Mouse (Mus musculus) MEL (cell line): Measurements from ENCODE around the gene Ly6g5c. TPM values are rescaled to one million over a fixed set of nuclear protein-coding genes. Genes with fewer than 3 reads are reported as not detected.

ENCODE experiments used
- DNase-seq: peaks from one replicate; pipeline ENCODE4 v3.0.0; 2011; ENCODE audit warnings: low read depth, low spot score
- H3K27ac ChIP-seq: 2 replicates; pipeline ENCODE4 v1.5.1; 2012; ENCODE audit warnings: low read depth, mild to moderate bottlenecking, control low read depth, low read length, moderate library complexity; ENCODE audit not compliant: control insufficient read depth
- H3K27me3 ChIP-seq, 2 experiments: fragments of 150-350 bp in 1 of 2; sonication (generic) in 1 of 2; 2 replicates each; pipeline ENCODE4 v1.6.1; 2012; ENCODE audit warnings: low read length in 2 of 2, mild to moderate bottlenecking in 2 of 2, improper control_type of control experiment in 1 of 2, moderate library complexity in 1 of 2; ENCODE audit not compliant: insufficient read depth in 2 of 2, control insufficient read depth in 1 of 2
- H3K36me3 ChIP-seq, 2 experiments: 2 replicates each; pipeline ENCODE4 v1.6.1; 2012 to 2014; ENCODE audit warnings: low read length in 2 of 2, improper control_type of control experiment in 1 of 2, inconsistent platforms in 1 of 2, mild to moderate bottlenecking in 1 of 2; ENCODE audit not compliant: insufficient read depth in 2 of 2, control insufficient read depth in 1 of 2
- H3K4me1 ChIP-seq, 2 experiments: fragments of 150-350 bp in 1 of 2; sonication (generic) in 1 of 2; 2 replicates each; pipeline ENCODE4 v1.6.1; 2012; ENCODE audit warnings: low read length in 2 of 2, improper control_type of control experiment in 1 of 2, mild to moderate bottlenecking in 1 of 2; ENCODE audit not compliant: insufficient read depth in 2 of 2, control insufficient read depth in 1 of 2
- H3K4me3 ChIP-seq, 2 experiments: fragments of 150-350 bp in 1 of 2; sonication (generic) in 1 of 2; 2 replicates each; pipeline ENCODE4 v1.5.1; 2012; ENCODE audit warnings: low read depth in 2 of 2, low read length in 2 of 2, mild to moderate bottlenecking in 2 of 2, moderate library complexity in 2 of 2, control low read depth in 1 of 2, improper control_type of control experiment in 1 of 2; ENCODE audit not compliant: control insufficient read depth in 1 of 2, insufficient read depth in 1 of 2
- H3K79me2 ChIP-seq: 2 replicates; pipeline ENCODE4 v1.6.1; 2012; ENCODE audit warnings: mild to moderate bottlenecking, low read length, moderate library complexity; ENCODE audit not compliant: control insufficient read depth, poor library complexity, insufficient read depth
- H3K9ac ChIP-seq: 2 replicates; pipeline ENCODE4 v1.6.1; 2012; ENCODE audit warnings: low read depth, mild to moderate bottlenecking, control low read depth, low read length, moderate library complexity; ENCODE audit not compliant: control insufficient read depth, poor library complexity, severe bottlenecking
- H3K9me3 ChIP-seq: fragments of 150-350 bp; sonication (generic); replicated peaks from 2 replicates; pipeline ENCODE4 v1.6.1; 2012; ENCODE audit warnings: mild to moderate bottlenecking, low read length, improper control_type of control experiment, moderate library complexity; ENCODE audit not compliant: insufficient read depth
- BHLHE40 ChIP-seq: IDR thresholded peaks from 2 replicates; pipeline ENCODE4 v1.6.1; 2012; ENCODE audit warnings: low read depth, mild to moderate bottlenecking, inconsistent platforms, low read length, improper control_type of control experiment, borderline replicate concordance
- CHD1 ChIP-seq: IDR thresholded peaks from 2 replicates; pipeline ENCODE4 v1.6.1; 2012; ENCODE audit warnings: low read depth, mild to moderate bottlenecking, inconsistent platforms, low read length, improper control_type of control experiment
- CTCF ChIP-seq, 3 experiments: IDR thresholded peaks in 2 of 3; conservative IDR thresholded peaks in 1 of 3; 2 replicates each; pipeline ENCODE4 v1.5.1; 2011 to 2012; ENCODE audit warnings: low read length in 3 of 3, low read depth in 2 of 3, mild to moderate bottlenecking in 2 of 3, improper control_type of control experiment in 1 of 3, inconsistent platforms in 1 of 3, mixed read lengths in 1 of 3, moderate library complexity in 1 of 3; ENCODE audit not compliant: control insufficient read depth in 1 of 3, insufficient read depth in 1 of 3, poor library complexity in 1 of 3, severe bottlenecking in 1 of 3
- E2F4 ChIP-seq: IDR thresholded peaks from 2 replicates; pipeline ENCODE4 v1.6.1; 2011; ENCODE audit warnings: low read depth, low read length, improper control_type of control experiment, borderline replicate concordance
- ELF1 ChIP-seq: IDR thresholded peaks from 2 replicates; pipeline ENCODE4 v1.6.1; 2014; ENCODE audit warnings: low read depth, mild to moderate bottlenecking, inconsistent platforms, low read length, improper control_type of control experiment, moderate library complexity
- EP300 ChIP-seq, 2 experiments: IDR thresholded peaks; 2 replicates each; pipeline ENCODE4 v1.6.1; 2011; ENCODE audit warnings: improper control_type of control experiment in 2 of 2, low read length in 2 of 2, low read depth in 1 of 2, mild to moderate bottlenecking in 1 of 2
- ETS1 ChIP-seq: IDR thresholded peaks from 2 replicates; pipeline ENCODE4 v1.6.1; 2012; ENCODE audit warnings: low read depth, mild to moderate bottlenecking, inconsistent platforms, low read length, improper control_type of control experiment, moderate library complexity
- GABPA ChIP-seq: IDR thresholded peaks from 2 replicates; pipeline ENCODE4 v1.6.1; 2012; ENCODE audit warnings: low read depth, mild to moderate bottlenecking, inconsistent platforms, low read length, improper control_type of control experiment, moderate library complexity
- GATA1 ChIP-seq: IDR thresholded peaks from 2 replicates; pipeline ENCODE4 v1.6.1; 2011; ENCODE audit warnings: low read depth, low read length, improper control_type of control experiment
- HCFC1 ChIP-seq: IDR thresholded peaks from 2 replicates; pipeline ENCODE4 v1.6.1; 2012; ENCODE audit warnings: low read depth, mild to moderate bottlenecking, inconsistent platforms, low read length, improper control_type of control experiment, moderate library complexity
- JUND ChIP-seq: IDR thresholded peaks from 2 replicates; pipeline ENCODE4 v1.6.1; 2011; ENCODE audit warnings: low read depth, mild to moderate bottlenecking, improper control_type of control experiment, low read length
- KAT2A ChIP-seq: conservative IDR thresholded peaks from 2 replicates; pipeline ENCODE4 v1.6.1; 2012; ENCODE audit warnings: low read depth, low read length, improper control_type of control experiment, inconsistent platforms
- MAFK ChIP-seq: IDR thresholded peaks from 2 replicates; pipeline ENCODE4 v1.6.1; 2011; ENCODE audit warnings: low read depth, mild to moderate bottlenecking, low read length, improper control_type of control experiment, borderline replicate concordance
- MAX ChIP-seq: IDR thresholded peaks from 2 replicates; pipeline ENCODE4 v1.6.1; 2011; ENCODE audit warnings: low read length, improper control_type of control experiment
- MAZ ChIP-seq: IDR thresholded peaks from 2 replicates; pipeline ENCODE4 v1.6.1; 2012; ENCODE audit warnings: low read depth, mild to moderate bottlenecking, inconsistent platforms, low read length, improper control_type of control experiment
- MEF2A ChIP-seq: IDR thresholded peaks from 2 replicates; pipeline ENCODE4 v1.6.1; 2014; ENCODE audit warnings: low read depth, mild to moderate bottlenecking, inconsistent platforms, low read length, improper control_type of control experiment; ENCODE audit not compliant: poor library complexity, insufficient replicate concordance, severe bottlenecking; ENCODE audit errors: extremely low read depth
- MXI1 ChIP-seq: IDR thresholded peaks from 2 replicates; pipeline ENCODE4 v1.6.1; 2011; ENCODE audit warnings: mild to moderate bottlenecking, low read depth, low read length, improper control_type of control experiment
- MYB ChIP-seq: IDR thresholded peaks from 2 replicates; pipeline ENCODE4 v1.6.1; 2011; ENCODE audit warnings: mild to moderate bottlenecking, low read depth, low read length, improper control_type of control experiment
- MYC ChIP-seq: IDR thresholded peaks from 2 replicates; pipeline ENCODE4 v1.6.1; 2011; ENCODE audit warnings: low read depth, mild to moderate bottlenecking, low read length, improper control_type of control experiment, moderate library complexity
- NELFE ChIP-seq: IDR thresholded peaks from 2 replicates; pipeline ENCODE4 v1.6.1; 2011; ENCODE audit warnings: low read depth, low read length, improper control_type of control experiment
- NRF1 ChIP-seq: IDR thresholded peaks from 2 replicates; pipeline ENCODE4 v1.6.1; 2014; ENCODE audit warnings: low read depth, mild to moderate bottlenecking, inconsistent platforms, low read length, improper control_type of control experiment, moderate library complexity; ENCODE audit not compliant: poor library complexity, insufficient read depth, severe bottlenecking
- POLR2A ChIP-seq, 2 experiments: IDR thresholded peaks; 2 replicates each; pipeline ENCODE4 v1.6.1; 2011 to 2012; ENCODE audit warnings: low read length in 2 of 2, mild to moderate bottlenecking in 2 of 2, control low read depth in 1 of 2, improper control_type of control experiment in 1 of 2, low read depth in 1 of 2, moderate library complexity in 1 of 2; ENCODE audit not compliant: control insufficient read depth in 1 of 2, insufficient read depth in 1 of 2, poor library complexity in 1 of 2
- POLR2AphosphoS2 ChIP-seq: IDR thresholded peaks from 2 replicates; pipeline ENCODE4 v1.6.1; 2011; ENCODE audit warnings: low read length, improper control_type of control experiment
- POLR2AphosphoS5 ChIP-seq: IDR thresholded peaks from 2 replicates; pipeline ENCODE4 v1.6.1; 2012; ENCODE audit warnings: low read depth, borderline replicate concordance, mild to moderate bottlenecking, inconsistent platforms, low read length, moderate library complexity, mixed read lengths
- RAD21 ChIP-seq: IDR thresholded peaks from 2 replicates; pipeline ENCODE4 v1.6.1; 2011; ENCODE audit warnings: mild to moderate bottlenecking, low read depth, low read length, improper control_type of control experiment
- SIN3A ChIP-seq: IDR thresholded peaks from 2 replicates; pipeline ENCODE4 v1.6.1; 2012; ENCODE audit warnings: low read length, improper control_type of control experiment, inconsistent platforms
- SMC3 ChIP-seq: IDR thresholded peaks from 2 replicates; pipeline ENCODE4 v1.6.1; 2011; ENCODE audit warnings: low read depth, low read length, improper control_type of control experiment
- TAL1 ChIP-seq: IDR thresholded peaks from 2 replicates; pipeline ENCODE4 v1.6.1; 2012; ENCODE audit warnings: mild to moderate bottlenecking, inconsistent platforms, low read length, moderate library complexity, mixed read lengths
- TBP ChIP-seq: IDR thresholded peaks from 2 replicates; pipeline ENCODE4 v1.8.0; 2011; ENCODE audit warnings: low read depth, low read length, improper control_type of control experiment
- TCF12 ChIP-seq: IDR thresholded peaks from 2 replicates; pipeline ENCODE4 v1.6.1; 2014; ENCODE audit warnings: low read depth, mild to moderate bottlenecking, inconsistent platforms, low read length, improper control_type of control experiment, moderate library complexity
- UBTF ChIP-seq: IDR thresholded peaks from 2 replicates; pipeline ENCODE4 v1.6.1; 2012; ENCODE audit warnings: low read depth, mild to moderate bottlenecking, inconsistent platforms, low read length, improper control_type of control experiment, moderate library complexity, borderline replicate concordance; ENCODE audit not compliant: insufficient read depth
- USF1 ChIP-seq: IDR thresholded peaks from 2 replicates; pipeline ENCODE4 v1.6.1; 2014; ENCODE audit warnings: low read depth, mild to moderate bottlenecking, inconsistent platforms, low read length, improper control_type of control experiment, moderate library complexity
- USF2 ChIP-seq, 2 experiments: IDR thresholded peaks; 2 replicates each; pipeline ENCODE4 v1.6.1; 2011 to 2012; ENCODE audit warnings: improper control_type of control experiment in 2 of 2, low read length in 2 of 2, borderline replicate concordance in 1 of 2, inconsistent platforms in 1 of 2, low read depth in 1 of 2, mild to moderate bottlenecking in 1 of 2; ENCODE audit not compliant: insufficient read depth in 1 of 2
- ZC3H11A ChIP-seq: IDR thresholded peaks from 2 replicates; pipeline ENCODE4 v1.6.1; 2012; ENCODE audit warnings: low read depth, mild to moderate bottlenecking, inconsistent platforms, low read length, improper control_type of control experiment
- ZKSCAN1 ChIP-seq: IDR thresholded peaks from 2 replicates; pipeline ENCODE4 v1.6.1; 2012; ENCODE audit warnings: low read depth, mild to moderate bottlenecking, inconsistent platforms, low read length, improper control_type of control experiment, moderate library complexity
- ZMIZ1 ChIP-seq: IDR thresholded peaks from 2 replicates; pipeline ENCODE4 v1.6.1; 2012; ENCODE audit warnings: low read depth, mild to moderate bottlenecking, inconsistent platforms, low read length, improper control_type of control experiment, moderate library complexity
- polyA plus RNA-seq, 2 experiments: library from polyadenylated mRNA; stranded (reverse) in 1 of 2; unstranded in 1 of 2; fragments of >175 nt in 1 of 2; fragments of >200 nt in 1 of 2; gene quantifications; 2 replicates each; pipeline versions ENCODE4 v1.2.1 to v1.2.4; 2012; ENCODE audit warnings: low replicate concordance in 2 of 2, low read depth in 1 of 2; ENCODE audit not compliant: insufficient read length in 2 of 2, insufficient read depth in 1 of 2, missing spikeins in 1 of 2
- total RNA-seq: library from RNA; depleted of rRNA; stranded (reverse); fragments of 300-350 nt; gene quantifications from 2 replicates; pipeline ENCODE4 v1.2.3, GENCODE M21; 2012

The Ly6g5c gene
- total and polyA plus RNA-seq, 3 experiments, result not detected

- peak within 1 kb of the TSS; percentile 95 for H3K9ac ChIP-seq
- H3K79me2 ChIP-seq, result peaks cover 32% of the 10 kb centered on the region
- peak within 1 kb of the TSS; percentile 79 for H3K27ac ChIP-seq
- no peaks in the 10 kb centered on the region for H3K9me3 ChIP-seq
- H3K4me1 ChIP-seq, result peaks cover 6% of the 10 kb centered on the region in 2 experiments
- no peaks in the 10 kb centered on the region for H3K27me3 ChIP-seq
- peaks cover 3 to 20% of the 10 kb centered on the region in 2 experiments; a peak in 3 of 4 replicates for H3K36me3 ChIP-seq
- DNase-seq, result peak; percentile 99
- peak within 1 kb of the TSS; percentile 76 to 93 for H3K4me3 ChIP-seq
- no peak for TF ChIP-seq MAFK
- peak; percentile 3; the same call in 1 of the 2 replicates for TF ChIP-seq ETS1
- no peak for TF ChIP-seq GABPA
- TF ChIP-seq USF2 (IDR thresholded peaks at IDR 0.05; ENCODE audit: borderline replicate concordance in 1 of 2, insufficient read depth in 1 of 2, low read depth in 1 of 2, low read length in 2 of 2), result no peak
- no peak for TF ChIP-seq ZC3H11A
- TF ChIP-seq ZKSCAN1, result no peak
- TF ChIP-seq MAX, result peak; percentile 61; the same call in 1 of the 2 replicates
- TF ChIP-seq BHLHE40, result no peak
- no peak for TF ChIP-seq MYB
- peak; percentile 73 for TF ChIP-seq NELFE
- TF ChIP-seq USF1, result peak; percentile 54; the same call in 1 of the 2 replicates
- no peak for TF ChIP-seq EP300 (IDR thresholded peaks at IDR 0.05; ENCODE audit: low read depth in 1 of 2, low read length in 2 of 2)
- peak; percentile 5 to 83 for TF ChIP-seq POLR2A (IDR thresholded peaks at IDR 0.05; ENCODE audit: control insufficient read depth in 1 of 2, insufficient read depth in 1 of 2, low read depth in 1 of 2, low read length in 2 of 2, poor library complexity in 1 of 2)
- peak; percentile 90 for TF ChIP-seq NRF1
- no peak for TF ChIP-seq JUND
- no peak for TF ChIP-seq E2F4
- 0 out of 2 replicates have a peak, but pooled peaks have one; percentile 41 for TF ChIP-seq UBTF
- no peak for TF ChIP-seq CHD1
- no peak for TF ChIP-seq SMC3
- TF ChIP-seq GATA1, result no peak
- TF ChIP-seq TAL1, result no peak
- TF ChIP-seq MAZ, result peak; percentile 94
- no peak for TF ChIP-seq CTCF (IDR thresholded peaks at IDR 0.05 in 2 of 3, conservative IDR thresholded peaks at IDR 0.05 in 1 of 3; ENCODE audit: control insufficient read depth in 1 of 3, insufficient read depth in 1 of 3, low read depth in 2 of 3, low read length in 3 of 3, poor library complexity in 1 of 3, severe bottlenecking in 1 of 3)
- peak; percentile 98 for TF ChIP-seq ELF1
- peak; percentile 86 for TF ChIP-seq MXI1
- TF ChIP-seq RAD21, result no peak
- TF ChIP-seq HCFC1, result peak; percentile 98
- peak; percentile 55; the same call in 1 of the 2 replicates for TF ChIP-seq POLR2AphosphoS2
- no peak for TF ChIP-seq ZMIZ1
- TF ChIP-seq TBP, result peak; percentile 80
- peak; percentile 86 for TF ChIP-seq SIN3A
- peak; percentile 87; the same call in 1 of the 2 replicates for TF ChIP-seq MYC
- no peak for TF ChIP-seq MEF2A
- TF ChIP-seq POLR2AphosphoS5, result no peak
- TF ChIP-seq KAT2A, result peak; percentile 97
- TF ChIP-seq TCF12, result peak; percentile 37; the same call in 1 of the 2 replicates
Measured at GRCm38 (mm10) chr17:35121143-35121799, 13.2 kb downstream of the Ly6g5c start, which contains the start of gene Gpank1. Gene Gpank1, plus strand, starts transcription at chr17:35121455.
